Mouse (Mus musculus): ENCODE measurements at regions not wholly inside any gene's neighbourhood (a gene's known extent, or its start where the extent isn't known, plus 50 kb on each side); places are given as distances from the start of the nearest gene placed in this dataset.

DNA sequence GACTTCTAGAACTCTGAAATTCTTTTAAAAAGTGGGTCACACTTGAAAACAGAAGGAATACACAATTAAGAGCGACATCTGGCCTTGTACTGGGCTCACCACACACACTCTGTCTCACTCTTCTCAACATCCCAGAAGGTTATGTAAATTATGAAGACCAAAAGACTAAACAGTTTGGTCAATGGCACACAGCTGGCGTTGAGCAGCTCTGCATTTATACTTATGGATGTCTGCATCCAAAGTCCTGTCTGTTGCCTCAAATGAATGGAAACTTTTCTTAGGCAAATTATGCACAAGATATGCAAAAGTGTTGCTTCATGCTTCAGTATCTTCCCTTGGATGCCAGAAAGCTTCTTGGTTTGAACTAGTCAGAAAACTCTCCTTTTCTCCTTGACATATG, 323.5 kb downstream of the Ppp3ca start:
- WGBS = 80% methylated on average over 2 of the region's 2 CpGs
- Histone ChIP-seq H3K9ac (replicated peaks; ENCODE audit: low read length) (no peak overlapping the region), H3K4me1 (ENCODE audit: control insufficient read depth, insufficient read depth, low read length) (no peaks in the 10 kb centered on the region), H3K4me2 (ENCODE audit: low read depth, low read length) (no peak overlapping the region), H3K4me3 (ENCODE audit: low read depth, low read length) (no peak overlapping the region), H3K27me3 (ENCODE audit: control insufficient read depth, insufficient read depth, low read length) (no peaks in the 10 kb centered on the region), H3K27ac (replicated peaks; ENCODE audit: low read depth, low read length) (no peak overlapping the region), H3K9me3 (replicated peaks; ENCODE audit: control insufficient read depth, low read length) (no peaks in the 10 kb centered on the region), H3K36me3 (replicated peaks; ENCODE audit: control insufficient read depth, insufficient read depth, low read depth, low read length) (no peaks in the 10 kb centered on the region)
- no peak for ATAC-seq (replicated peaks; ENCODE audit: insufficient number of reproducible peaks, low FRiP score, low TSS enrichment, low read depth)
- DNase-seq (ENCODE audit: low spot score) = no peak

DNA sequence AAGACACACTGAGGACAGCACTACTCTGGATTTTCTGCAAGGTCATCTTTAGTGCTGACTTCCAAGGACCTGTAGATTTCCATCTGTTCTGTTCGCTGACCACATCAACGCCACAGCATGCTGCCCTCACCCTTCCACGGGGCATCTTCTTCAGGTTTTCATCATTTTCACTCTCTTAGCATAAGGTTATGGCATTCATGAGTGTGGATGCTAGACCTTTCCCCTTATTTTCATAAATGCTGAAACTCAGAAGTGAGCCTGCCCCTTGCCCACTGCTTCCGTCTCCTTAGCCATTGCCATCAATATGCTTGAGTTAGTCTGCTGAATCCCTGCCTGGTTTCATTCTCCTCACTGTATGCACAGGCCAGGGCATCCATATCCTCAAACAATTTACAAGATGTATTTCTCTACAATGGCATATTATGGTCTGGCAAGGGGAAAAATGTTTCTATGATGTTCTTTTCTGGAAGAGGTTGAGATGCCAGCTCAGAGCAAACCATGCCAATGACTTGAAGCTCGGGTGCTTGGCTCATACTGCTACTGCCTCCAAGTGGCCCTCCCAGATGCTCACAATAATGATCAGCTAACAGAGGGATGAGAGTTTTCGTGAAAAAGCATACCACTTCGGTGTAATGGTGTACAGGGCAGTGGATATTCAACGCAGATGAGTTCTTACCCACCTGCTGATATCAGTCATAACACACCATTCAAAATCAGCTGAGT, 324.6 kb downstream of the Ppp3ca start:
- no peak overlapping the region for H3K4me2 ChIP-seq (ENCODE audit: low read depth, low read length)
- WGBS = 88% methylated on average over 8 of the region's 8 CpGs
- no peaks in the 10 kb centered on the region for H3K27me3 ChIP-seq (ENCODE audit: control insufficient read depth, insufficient read depth, low read length)
- H3K9me3 ChIP-seq (replicated peaks; ENCODE audit: control insufficient read depth, low read length) = no peaks in the 10 kb centered on the region
- no peak overlapping the region for H3K27ac ChIP-seq (replicated peaks; ENCODE audit: low read depth, low read length)
- H3K4me1 ChIP-seq (ENCODE audit: control insufficient read depth, insufficient read depth, low read length) = no peaks in the 10 kb centered on the region
- no peak overlapping the region for H3K9ac ChIP-seq (replicated peaks; ENCODE audit: low read length)
- DNase-seq (ENCODE audit: low spot score) (no peak), ATAC-seq (replicated peaks; ENCODE audit: insufficient number of reproducible peaks, low FRiP score, low TSS enrichment, low read depth) (no peak)
- no peak overlapping the region for H3K4me3 ChIP-seq (ENCODE audit: low read depth, low read length)
- no peaks in the 10 kb centered on the region for H3K36me3 ChIP-seq (replicated peaks; ENCODE audit: control insufficient read depth, insufficient read depth, low read depth, low read length)

DNA sequence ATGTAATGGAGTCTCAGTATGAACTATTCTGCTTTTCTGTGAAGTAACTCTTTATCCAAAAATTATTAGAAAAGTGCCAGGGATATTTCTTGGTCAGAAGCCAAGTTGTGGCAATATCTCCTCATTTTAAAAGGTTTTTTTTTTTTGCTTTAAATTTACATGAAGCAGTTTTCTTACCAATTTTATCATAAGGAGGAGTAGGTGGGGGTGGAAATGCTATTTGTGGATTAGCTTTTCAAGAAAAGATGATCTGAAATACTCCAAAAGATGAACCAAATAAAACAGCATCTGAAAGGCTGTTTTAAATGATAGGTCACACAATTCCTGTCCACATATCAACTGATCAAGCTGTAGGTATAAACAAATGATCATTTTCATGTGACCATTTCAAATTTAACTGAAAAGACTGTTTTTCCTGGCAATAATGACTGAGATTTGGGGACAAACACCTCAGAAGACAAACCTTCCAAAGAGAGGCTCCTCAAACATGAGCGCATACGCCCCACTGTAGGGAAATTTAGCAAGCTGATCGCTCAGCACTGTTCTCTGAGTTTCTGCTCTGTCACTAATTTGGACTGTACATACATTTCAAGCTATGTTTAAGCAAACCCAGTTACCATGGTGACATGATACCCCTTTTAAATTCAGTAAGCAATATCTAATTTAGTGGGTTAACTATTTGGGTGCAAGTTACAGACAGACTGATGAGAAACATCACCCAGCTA, 325.8 kb downstream of the Ppp3ca start:
- H3K36me3 ChIP-seq (replicated peaks; ENCODE audit: control insufficient read depth, insufficient read depth, low read depth, low read length) = no peaks in the 10 kb centered on the region
- no peaks in the 10 kb centered on the region for H3K4me1 ChIP-seq (ENCODE audit: control insufficient read depth, insufficient read depth, low read length)
- no peaks in the 10 kb centered on the region for H3K9me3 ChIP-seq (replicated peaks; ENCODE audit: control insufficient read depth, low read length)
- WGBS = 76% methylated on average over 3 of the region's 3 CpGs
- ATAC-seq (replicated peaks; ENCODE audit: insufficient number of reproducible peaks, low FRiP score, low TSS enrichment, low read depth) (no peak), DNase-seq (ENCODE audit: low spot score) (peak; percentile 56)
- no peaks in the 10 kb centered on the region for H3K27me3 ChIP-seq (ENCODE audit: control insufficient read depth, insufficient read depth, low read length)
- H3K4me3 ChIP-seq (ENCODE audit: low read depth, low read length) = no peak overlapping the region
- H3K4me2 ChIP-seq (ENCODE audit: low read depth, low read length) = no peak overlapping the region
- H3K27ac ChIP-seq (replicated peaks; ENCODE audit: low read depth, low read length) = no peak overlapping the region
- H3K9ac ChIP-seq (replicated peaks; ENCODE audit: low read length) = no peak overlapping the region

DNA sequence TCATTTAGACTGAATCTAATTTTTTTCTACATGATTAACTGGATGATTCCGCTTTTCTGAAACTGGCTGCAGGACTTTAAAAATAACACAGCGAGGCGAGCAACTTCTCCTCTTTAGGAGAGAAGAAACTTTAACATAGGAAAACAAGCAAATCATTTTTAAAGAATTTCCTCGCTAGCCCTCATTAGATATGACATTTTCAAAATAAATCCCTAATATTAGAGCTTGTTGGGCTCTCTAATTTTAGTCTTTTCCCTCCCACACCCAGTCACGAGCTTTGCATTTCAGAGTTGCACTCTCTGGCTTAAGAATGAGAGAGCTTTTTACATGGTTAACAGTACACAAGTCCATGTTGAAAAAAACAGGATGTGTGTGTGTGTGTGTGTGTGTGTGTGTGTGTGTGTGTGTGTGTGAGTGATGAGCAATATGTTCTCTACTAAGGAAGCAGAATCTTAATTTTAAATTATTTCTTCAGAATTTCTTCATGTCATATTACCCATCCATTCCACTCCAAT, 326.5 kb downstream of the Ppp3ca start:
- no peaks in the 10 kb centered on the region for H3K4me1 ChIP-seq (ENCODE audit: control insufficient read depth, insufficient read depth, low read length)
- no peaks in the 10 kb centered on the region for H3K9me3 ChIP-seq (replicated peaks; ENCODE audit: control insufficient read depth, low read length)
- DNase-seq (ENCODE audit: low spot score) (no peak), ATAC-seq (replicated peaks; ENCODE audit: insufficient number of reproducible peaks, low FRiP score, low TSS enrichment, low read depth) (no peak)
- H3K4me2 ChIP-seq (ENCODE audit: low read depth, low read length) = no peak overlapping the region
- H3K27me3 ChIP-seq (ENCODE audit: control insufficient read depth, insufficient read depth, low read length) = no peaks in the 10 kb centered on the region
- no peaks in the 10 kb centered on the region for H3K36me3 ChIP-seq (replicated peaks; ENCODE audit: control insufficient read depth, insufficient read depth, low read depth, low read length)
- no peak overlapping the region for H3K9ac ChIP-seq (replicated peaks; ENCODE audit: low read length)
- 56% methylated on average over 5 of the region's 5 CpGs for WGBS
- H3K4me3 ChIP-seq (ENCODE audit: low read depth, low read length) = no peak overlapping the region
- H3K27ac ChIP-seq (replicated peaks; ENCODE audit: low read depth, low read length) = no peak overlapping the region

- H3K9ac ChIP-seq (replicated peaks; ENCODE audit: low read length) = no peak overlapping the region
- no peak for DNase-seq (ENCODE audit: low spot score)
- H3K4me2 ChIP-seq (ENCODE audit: low read depth, low read length) = no peak overlapping the region
- no peak for ATAC-seq (replicated peaks; ENCODE audit: insufficient number of reproducible peaks, low FRiP score, low TSS enrichment, low read depth)
- H3K36me3 ChIP-seq (replicated peaks; ENCODE audit: control insufficient read depth, insufficient read depth, low read depth, low read length) = no peaks in the 10 kb centered on the region
- no peaks in the 10 kb centered on the region for H3K4me1 ChIP-seq (ENCODE audit: control insufficient read depth, insufficient read depth, low read length)
- no peaks in the 10 kb centered on the region for H3K27me3 ChIP-seq (ENCODE audit: control insufficient read depth, insufficient read depth, low read length)
- no peak overlapping the region for H3K27ac ChIP-seq (replicated peaks; ENCODE audit: low read depth, low read length)
- WGBS = 64% methylated on average over 2 of the region's 2 CpGs
- no peak overlapping the region for H3K4me3 ChIP-seq (ENCODE audit: low read depth, low read length)
- no peaks in the 10 kb centered on the region for H3K9me3 ChIP-seq (replicated peaks; ENCODE audit: control insufficient read depth, low read length)
Measured at GRCm38 (mm10) chr3:137011551-137011950, 329.3 kb upstream of the Emcn start.

- Histone ChIP-seq H3K4me1 (ENCODE audit: control insufficient read depth, insufficient read depth, low read length) (no peaks in the 10 kb centered on the region), H3K9ac (replicated peaks; ENCODE audit: low read length) (no peak overlapping the region), H3K9me3 (replicated peaks; ENCODE audit: control insufficient read depth, low read length) (no peaks in the 10 kb centered on the region), H3K27ac (replicated peaks; ENCODE audit: low read depth, low read length) (no peak overlapping the region), H3K4me3 (ENCODE audit: low read depth, low read length) (no peak overlapping the region), H3K4me2 (ENCODE audit: low read depth, low read length) (no peak overlapping the region), H3K27me3 (ENCODE audit: control insufficient read depth, insufficient read depth, low read length) (no peaks in the 10 kb centered on the region), H3K36me3 (replicated peaks; ENCODE audit: control insufficient read depth, insufficient read depth, low read depth, low read length) (no peaks in the 10 kb centered on the region)
- DNase-seq (ENCODE audit: low spot score) = peak; percentile 79
- no peak for ATAC-seq (replicated peaks; ENCODE audit: insufficient number of reproducible peaks, low FRiP score, low TSS enrichment, low read depth)
- WGBS = 63% methylated on average over 2 of the region's 2 CpGs
Measured at GRCm38 (mm10) chr3:137014686-137015085, 326.2 kb upstream of the Emcn start.

DNA sequence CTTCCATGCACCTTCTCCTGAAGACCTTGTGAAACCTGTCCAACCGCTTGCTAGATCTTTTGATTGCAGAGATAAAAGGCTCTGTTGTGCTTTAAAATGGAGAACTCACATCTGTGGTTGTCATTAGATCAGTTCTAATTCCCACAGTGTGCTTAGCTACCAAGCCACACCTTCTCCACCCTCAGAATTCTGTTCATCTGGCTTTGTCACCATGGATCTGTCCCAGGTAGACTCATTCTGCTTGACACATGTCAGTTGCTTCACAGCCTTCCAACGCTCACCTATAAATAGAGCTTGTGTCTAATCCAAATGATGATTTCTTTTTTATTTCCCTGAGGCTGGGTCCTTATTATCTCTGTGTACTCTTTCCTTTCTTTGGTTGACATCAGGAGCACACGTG, 325.7 kb upstream of the Emcn start:
- no peak overlapping the region for H3K9ac ChIP-seq (replicated peaks; ENCODE audit: low read length)
- H3K4me2 ChIP-seq (ENCODE audit: low read depth, low read length) = no peak overlapping the region
- H3K36me3 ChIP-seq (replicated peaks; ENCODE audit: control insufficient read depth, insufficient read depth, low read depth, low read length) = no peaks in the 10 kb centered on the region
- no peaks in the 10 kb centered on the region for H3K4me1 ChIP-seq (ENCODE audit: control insufficient read depth, insufficient read depth, low read length)
- WGBS = 82% methylated on average over 3 of the region's 3 CpGs
- ATAC-seq (replicated peaks; ENCODE audit: insufficient number of reproducible peaks, low FRiP score, low TSS enrichment, low read depth) = no peak
- no peaks in the 10 kb centered on the region for H3K9me3 ChIP-seq (replicated peaks; ENCODE audit: control insufficient read depth, low read length)
- H3K4me3 ChIP-seq (ENCODE audit: low read depth, low read length) = no peak overlapping the region
- H3K27me3 ChIP-seq (ENCODE audit: control insufficient read depth, insufficient read depth, low read length) = no peaks in the 10 kb centered on the region
- no peak for DNase-seq (ENCODE audit: low spot score)
- no peak overlapping the region for H3K27ac ChIP-seq (replicated peaks; ENCODE audit: low read depth, low read length)

- Histone ChIP-seq H3K4me1 (ENCODE audit: control insufficient read depth, insufficient read depth, low read length) (no peaks in the 10 kb centered on the region), H3K36me3 (replicated peaks; ENCODE audit: control insufficient read depth, insufficient read depth, low read depth, low read length) (no peaks in the 10 kb centered on the region), H3K4me3 (ENCODE audit: low read depth, low read length) (no peak overlapping the region), H3K9me3 (replicated peaks; ENCODE audit: control insufficient read depth, low read length) (no peaks in the 10 kb centered on the region), H3K27me3 (ENCODE audit: control insufficient read depth, insufficient read depth, low read length) (no peaks in the 10 kb centered on the region), H3K27ac (replicated peaks; ENCODE audit: low read depth, low read length) (no peak overlapping the region), H3K4me2 (ENCODE audit: low read depth, low read length) (no peak overlapping the region), H3K9ac (replicated peaks; ENCODE audit: low read length) (no peak overlapping the region)
- DNase-seq (ENCODE audit: low spot score) (no peak), ATAC-seq (replicated peaks; ENCODE audit: insufficient number of reproducible peaks, low FRiP score, low TSS enrichment, low read depth) (no peak)
- WGBS = 64% methylated on average over 3 of the region's 3 CpGs
Measured at GRCm38 (mm10) chr3:137019971-137020634, 320.8 kb upstream of the Emcn start.

Data from embryonic facial prominence, embryonic 11.5 days (tissue).